Mouse (Mus musculus) heart, postnatal 0 days (tissue): ENCODE results near the gene Lsg1.

Experiments used
- CTCF ChIP-seq: IDR thresholded peaks from 2 replicates; pipeline ENCODE4 v1.5.1; 2016; ENCODE audit warnings: antibody characterized with exemption, control low read depth, low read depth
- EP300 ChIP-seq: IDR thresholded peaks from 2 replicates; pipeline ENCODE4 v1.6.1; 2016; ENCODE audit warnings: antibody characterized with exemption, low read depth

GRCm38 (mm10) chr16:30605528-30605927 lies 18.1 kb upstream of the Lsg1 start:
- no peak for TF ChIP-seq EP300
- no peak for TF ChIP-seq CTCF
